ENCODE assay signal across 8 mouse cellular contexts in genomic region chr9:72273646-72274410, GRCm38 (mm10). TPM values are rescaled to one million over a fixed set of nuclear protein-coding genes. Genes with fewer than 3 reads are reported as not detected.
DNase-seq lines count a peak whose midpoint lies in the region; ATAC-seq and TF ChIP-seq lines count a peak whose summit lies in the region.
"Had no signal": no experiment of that assay in that cellular context is flagged by ENCODE, and none has a peak within 500 bp of the region (broad histone marks: within the 10 kb centered on the region; RNA-seq: fewer than 3 reads in every experiment).

No protein-coding gene starts in this region.

- no peaks in the 10 kb centered on the region for H3K36me3 ChIP-seq in intestine, postnatal 0 days (ENCODE audit: control insufficient read depth, insufficient read depth)
- no peaks in the 10 kb centered on the region for H3K36me3 ChIP-seq in intestine, embryonic 15.5 days
- no peaks in the 10 kb centered on the region for H3K36me3 ChIP-seq in midbrain, embryonic 12.5 days

- no peak overlapping the region for H3K27ac ChIP-seq in intestine, postnatal 0 days (ENCODE audit: low read depth, low read length)
- no peak overlapping the region for H3K27ac ChIP-seq in intestine, embryonic 15.5 days
- H3K27ac ChIP-seq in midbrain, embryonic 12.5 days (replicated peaks): no peak overlapping the region
- H3K27ac ChIP-seq: macrophage had no signal

- no peak overlapping the region for H3K4me3 ChIP-seq in intestine, postnatal 0 days (ENCODE audit: low read depth, low read length)
- H3K4me3 ChIP-seq in intestine, embryonic 15.5 days (replicated peaks): no peak overlapping the region
- H3K4me3 ChIP-seq in midbrain, embryonic 12.5 days: no peak overlapping the region

- peak; percentile 32 for DNase-seq in A20 (ENCODE audit: low read depth, low spot score)
- peak; percentile 14 to 15 for DNase-seq in B cell, adult 2 months
- no peak for DNase-seq in frontal cortex, postnatal 25 days (ENCODE audit: low spot score in 2 of 2)
- DNase-seq in adrenal gland, postnatal 14 days: no peak

- TF ChIP-seq CTCF in intestine, postnatal 0 days (IDR thresholded peaks at IDR 0.05; ENCODE audit: low read depth): peak; percentile 31

- 92% methylated on average over 7 of the region's 7 CpGs for WGBS in intestine, postnatal 0 days
- 88% methylated on average over 7 of the region's 7 CpGs for WGBS in intestine, embryonic 15.5 days
- 81% methylated on average over 7 of the region's 7 CpGs for WGBS in midbrain, embryonic 12.5 days

- H3K9me3 ChIP-seq in intestine, postnatal 0 days (ENCODE audit: control insufficient read depth): no peaks in the 10 kb centered on the region
- no peaks in the 10 kb centered on the region for H3K9me3 ChIP-seq in intestine, embryonic 15.5 days
- peaks cover 8% of the 10 kb centered on the region; the same call in 1 of the 2 replicates for H3K9me3 ChIP-seq in midbrain, embryonic 12.5 days

- no peak overlapping the region for H3K4me2 ChIP-seq in intestine, postnatal 0 days (replicated peaks; ENCODE audit: low read depth)
- no peak overlapping the region for H3K4me2 ChIP-seq in intestine, embryonic 15.5 days (replicated peaks)
- 0 out of 2 replicates have a peak overlapping the region, but pooled peaks have one; percentile 69 for H3K4me2 ChIP-seq in midbrain, embryonic 12.5 days (replicated peaks)

- no peaks in the 10 kb centered on the region; the same call in 1 of the 2 replicates for H3K4me1 ChIP-seq in intestine, postnatal 0 days (replicated peaks; ENCODE audit: control insufficient read depth, insufficient read depth, low read length)
- 0 out of 2 replicates have a peak, but pooled peaks cover 5% of the 10 kb centered on the region for H3K4me1 ChIP-seq in intestine, embryonic 15.5 days (replicated peaks)
- H3K4me1 ChIP-seq in midbrain, embryonic 12.5 days: peaks cover 10% of the 10 kb centered on the region

- no peak overlapping the region for H3K9ac ChIP-seq in intestine, postnatal 0 days (ENCODE audit: low read depth, low read length)
- no peak overlapping the region for H3K9ac ChIP-seq in intestine, embryonic 15.5 days
- no peak overlapping the region for H3K9ac ChIP-seq in midbrain, embryonic 12.5 days (replicated peaks)

- H3K27me3 ChIP-seq in intestine, postnatal 0 days (replicated peaks; ENCODE audit: control insufficient read depth, insufficient read depth, low read length): no peaks in the 10 kb centered on the region
- no peaks in the 10 kb centered on the region for H3K27me3 ChIP-seq in intestine, embryonic 15.5 days (replicated peaks)
- H3K27me3 ChIP-seq in midbrain, embryonic 12.5 days: peaks cover 3% of the 10 kb centered on the region; the same call in 1 of the 2 replicates

- no peak for ATAC-seq in intestine, postnatal 0 days
- no peak for ATAC-seq in intestine, embryonic 15.5 days
- no peak for ATAC-seq in midbrain, embryonic 12.5 days (ENCODE audit: low FRiP score, low read depth)

RNA-seq across cellular contexts. Expression of gene Zfp280d, which starts 0.8 kb away (rescaled TPM):
- 11.5 and 14.3 TPM in 2 replicates for polyA plus RNA-seq in intestine, postnatal 0 days (2015; fragmentation: Nextera tagmentation; extraction: Ambion mirVana)
- 21.6 and 24.6 TPM in 2 replicates for polyA plus RNA-seq in intestine, embryonic 15.5 days (2015; fragmentation: Nextera tagmentation; extraction: Ambion mirVana)
- polyA plus RNA-seq in midbrain, embryonic 12.5 days (2016; fragmentation: Nextera tagmentation; extraction: Ambion mirVana): 63.8 and 64.8 TPM in 2 replicates
- 30.0 and 38.0 TPM in 2 replicates for total RNA-seq in adrenal gland, postnatal 14 days (2021)

Comparison
In these comparisons a context has a peak if more than half of its experiments do, and no peak if none do; other contexts are left out.
1. DNase-seq: peak in A20 (single experiment) and B cell, adult 2 months (2 of 2); none in frontal cortex, postnatal 25 days (0 of 2) and adrenal gland, postnatal 14 days (single experiment).